10 mouse cellular contexts compared by ENCODE assay signal in genomic region chr10:30778240-30778639, GRCm38 (mm10). TPM values are rescaled to one million over a fixed set of nuclear protein-coding genes. Genes with fewer than 3 reads are reported as not detected.
DNase-seq lines count a peak whose midpoint lies in the region; ATAC-seq lines count a peak whose summit lies in the region.
"Had no signal": no experiment of that assay in that cellular context is flagged by ENCODE, and none has a peak within 500 bp of the region (broad histone marks: within the 10 kb centered on the region; RNA-seq: fewer than 3 reads in every experiment).

No protein-coding gene starts in this region.

- no peak overlapping the region for H3K4me2 ChIP-seq in midbrain, embryonic 14.5 days (ENCODE audit: low read length)
- H3K4me2 ChIP-seq: heart, embryonic 15.5 days; limb, embryonic 12.5 days had no signal

- no peak overlapping the region for H3K27ac ChIP-seq in midbrain, embryonic 14.5 days (replicated peaks; ENCODE audit: low read depth, low read length)
- H3K27ac ChIP-seq: heart, embryonic 15.5 days; limb, embryonic 12.5 days had no signal

- ATAC-seq in midbrain, embryonic 14.5 days (ENCODE audit: low FRiP score, low TSS enrichment), result no peak

- no peaks in the 10 kb centered on the region for H3K36me3 ChIP-seq in midbrain, embryonic 14.5 days (ENCODE audit: control insufficient read depth, insufficient read depth, low read length)
- H3K36me3 ChIP-seq: heart, embryonic 15.5 days; limb, embryonic 12.5 days had no signal

- no peaks in the 10 kb centered on the region for H3K27me3 ChIP-seq in midbrain, embryonic 14.5 days (ENCODE audit: control insufficient read depth, insufficient read depth, low read length)
- H3K27me3 ChIP-seq: heart, embryonic 15.5 days; limb, embryonic 12.5 days had no signal

- 80% methylated on average over 3 of the region's 3 CpGs for WGBS in midbrain, embryonic 14.5 days

- no peaks in the 10 kb centered on the region for H3K4me1 ChIP-seq in midbrain, embryonic 14.5 days (ENCODE audit: control insufficient read depth, insufficient read depth, low read length)
- H3K4me1 ChIP-seq: limb, embryonic 12.5 days had no signal

- intact Hi-C loops in heart, postnatal 36 days (cut with DNase I), result no loop called here
- intact Hi-C loops in heart, postnatal 14 days (cut with DNase I), result no loop called here

- H3K4me3 ChIP-seq in midbrain, embryonic 14.5 days (replicated peaks; ENCODE audit: low read depth, low read length), result no peak overlapping the region
- H3K4me3 ChIP-seq: heart, embryonic 15.5 days; limb, embryonic 12.5 days had no signal

- DNase-seq in heart, adult 18-20 months, result peak; percentile 23 to 64
- no peak for DNase-seq in heart, postnatal 36 days
- DNase-seq in Muller cell, postnatal 12 days (ENCODE audit: inconsistent ontology term), result peak; percentile 68
- DNase-seq in cerebellum, adult 9-10 months, result peak; percentile 94
- DNase-seq in heart, postnatal 14 days, result peak; percentile 16 to 21
- DNase-seq in midbrain, embryonic 14.5 days, result no peak
- DNase-seq in T-cell, adult 2 months (ENCODE audit: low spot score), result no peak
- no peak for DNase-seq in kidney, adult 9 months

- H3K9ac ChIP-seq in midbrain, embryonic 14.5 days (replicated peaks; ENCODE audit: low read length), result no peak overlapping the region
- H3K9ac ChIP-seq: heart, embryonic 15.5 days; limb, embryonic 12.5 days had no signal

- H3K9me3 ChIP-seq in midbrain, embryonic 14.5 days (ENCODE audit: control insufficient read depth, low read length), result no peaks in the 10 kb centered on the region
- H3K9me3 ChIP-seq: heart, embryonic 15.5 days; limb, embryonic 12.5 days had no signal

RNA-seq across cellular contexts. Expression of gene Ncoa7, which starts 24.9 kb away (rescaled TPM):
- total RNA-seq in heart, adult 18-20 months (2021), result 1 to 10 TPM; 4.0 to 4.6 TPM
- 1 to 10 TPM; 4.1 to 4.2 TPM for total RNA-seq in heart, postnatal 36 days (2021)
- 1 to 10 TPM; 6.4 TPM for total RNA-seq in heart, postnatal 14 days (2021)
- 18.5 and 19.2 TPM in 2 replicates for polyA plus RNA-seq in midbrain, embryonic 14.5 days (2014; fragmentation: Nextera tagmentation; extraction: Ambion mirVana)

Comparison
In these comparisons a context has a peak if more than half of its experiments do, and no peak if none do; other contexts are left out.
1. DNase-seq: peak in heart, adult 18-20 months (2 of 2), Muller cell, postnatal 12 days (single experiment), cerebellum, adult 9-10 months (single experiment) and heart, postnatal 14 days (2 of 2); none in heart, postnatal 36 days (0 of 2), midbrain, embryonic 14.5 days (single experiment), T-cell, adult 2 months (single experiment) and kidney, adult 9 months (single experiment).